Mouse (Mus musculus): ENCODE data around the gene Rpl10a.

- TF ChIP-seq CTCF (IDR thresholded peaks at IDR 0.05; ENCODE audit: low read depth, low read length) (no peak), POLR2A (IDR thresholded peaks at IDR 0.05; ENCODE audit: borderline replicate concordance, low read depth, low read length) (no peak)
Measured at GRCm38 (mm10) chr17:28365122-28365521, 36.9 kb downstream of the Rpl10a start, which contains the start of gene Tulp1.
